Mouse (Mus musculus) heart, postnatal 0 days (tissue): ENCODE data around the gene 1700023F06Rik. TPM values are rescaled to one million over a fixed set of nuclear protein-coding genes. Genes with fewer than 3 reads are reported as not detected.

Source experiments
- ATAC-seq: fragments of 200-750 bp; cut with Nextera tagmentation; 2 replicates; pipeline ENCODE4 v1.8.0; 2017; ENCODE audit warnings: low read depth, moderate number of reproducible peaks, moderate library complexity; ENCODE audit not compliant: insufficient read depth
- DNase-seq: peaks from one replicate; pipeline ENCODE4 v3.0.0-alpha.2; 2016; ENCODE audit warnings: low spot score
- H3K27ac ChIP-seq: fragments of 300-500 bp; sonication (generic); 2 replicates; pipeline ENCODE4 v1.5.1; 2014; ENCODE audit warnings: low read depth, mild to moderate bottlenecking
- H3K27me3 ChIP-seq: fragments of 300-500 bp; sonication (generic); 2 replicates; pipeline ENCODE4 v1.6.1; 2014; ENCODE audit warnings: low read length, mixed read lengths; ENCODE audit not compliant: control insufficient read depth, insufficient read depth
- H3K36me3 ChIP-seq: fragments of 300-500 bp; sonication (generic); replicated peaks from 2 replicates; pipeline ENCODE4 v1.6.1; 2014; ENCODE audit warnings: low read length, mixed read lengths; ENCODE audit not compliant: control insufficient read depth, insufficient read depth
- H3K4me1 ChIP-seq: fragments of 300-500 bp; sonication (generic); 2 replicates; pipeline ENCODE4 v1.6.1; 2014; ENCODE audit warnings: antibody characterized with exemption; ENCODE audit not compliant: control insufficient read depth, insufficient read depth
- H3K4me2 ChIP-seq: fragments of 300-500 bp; sonication (generic); 2 replicates; pipeline ENCODE4 v1.6.1; 2014; ENCODE audit warnings: low read depth, mild to moderate bottlenecking, low read length, moderate library complexity
- H3K4me3 ChIP-seq: fragments of 300-500 bp; sonication (generic); 2 replicates; pipeline ENCODE4 v1.5.1; 2014; ENCODE audit warnings: low read depth, low read length
- H3K9ac ChIP-seq: fragments of 300-500 bp; sonication (generic); replicated peaks from 2 replicates; pipeline ENCODE4 v1.6.1; 2014; ENCODE audit warnings: low read depth, low read length, mixed read lengths
- H3K9me3 ChIP-seq: fragments of 300-500 bp; sonication (generic); replicated peaks from 2 replicates; pipeline ENCODE4 v1.6.1; 2016; ENCODE audit warnings: low read length; ENCODE audit not compliant: control insufficient read depth
- CTCF ChIP-seq: IDR thresholded peaks from 2 replicates; pipeline ENCODE4 v1.5.1; 2016; ENCODE audit warnings: antibody characterized with exemption, control low read depth, low read depth
- EP300 ChIP-seq: IDR thresholded peaks from 2 replicates; pipeline ENCODE4 v1.6.1; 2016; ENCODE audit warnings: antibody characterized with exemption, low read depth
- WGBS: fragments of 180-500 bp; shearing (Covaris S2); extraction: QIAGEN DNeasy Blood & Tissue Kit; methylation state at CpG from one replicate; pipeline ENCODE4 v1.1.7; 2014; 5-methylcytosine and 5-hydroxymethylcytosine counted together
- polyA plus RNA-seq: library from polyadenylated mRNA; unstranded; fragments of >200 nt; fragmentation: Nextera tagmentation; extraction: Ambion mirVana; gene quantifications from 2 replicates; pipeline ENCODE4 v1.2.1, GENCODE M21; 2015
- total RNA-seq: library from RNA; depleted of rRNA; stranded (reverse); fragments of >200 nt; gene quantifications from 2 replicates; pipeline ENCODE4 v1.2.3, GENCODE M21; 2014; ENCODE audit warnings: low replicate concordance

Gene 1700023F06Rik
- total and polyA plus RNA-seq, 2 experiments from 2014 or later = not detected

DNA sequence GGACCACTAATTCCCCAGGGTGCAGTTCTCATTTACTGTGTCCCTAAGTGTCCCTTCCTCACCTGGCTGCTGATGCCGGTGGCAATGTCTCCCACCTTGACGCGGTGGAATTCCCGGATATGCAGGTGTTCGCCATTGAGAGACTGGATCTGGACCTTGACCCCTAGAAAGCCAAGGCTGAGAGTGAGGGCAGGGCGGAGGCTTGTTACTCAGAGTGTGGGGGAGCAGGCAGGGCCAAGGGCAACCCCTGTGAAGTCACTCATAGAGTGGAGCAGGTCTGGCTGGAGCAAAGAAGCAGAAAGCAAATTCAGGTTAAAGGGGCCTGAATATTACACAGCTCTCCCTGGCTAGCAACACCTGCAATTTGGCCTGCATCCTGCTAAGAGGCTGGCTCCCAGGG, 13.1 kb upstream of the 1700023F06Rik start:
- H3K4me3 ChIP-seq = no peak overlapping the region
- peaks cover 47% of the 10 kb centered on the region for H3K36me3 ChIP-seq
- no peaks in the 10 kb centered on the region for H3K27me3 ChIP-seq
- H3K9ac ChIP-seq = no peak overlapping the region
- DNase-seq (no peak), ATAC-seq (no peak)
- H3K27ac ChIP-seq = no peak overlapping the region
- 86% methylated on average over 6 of the region's 6 CpGs for WGBS
- no peaks in the 10 kb centered on the region for H3K9me3 ChIP-seq
- peaks cover 3% of the 10 kb centered on the region; the same call in 1 of the 2 replicates for H3K4me1 ChIP-seq
- no peak overlapping the region for H3K4me2 ChIP-seq
- no peak for TF ChIP-seq EP300
- TF ChIP-seq CTCF = no peak

DNA sequence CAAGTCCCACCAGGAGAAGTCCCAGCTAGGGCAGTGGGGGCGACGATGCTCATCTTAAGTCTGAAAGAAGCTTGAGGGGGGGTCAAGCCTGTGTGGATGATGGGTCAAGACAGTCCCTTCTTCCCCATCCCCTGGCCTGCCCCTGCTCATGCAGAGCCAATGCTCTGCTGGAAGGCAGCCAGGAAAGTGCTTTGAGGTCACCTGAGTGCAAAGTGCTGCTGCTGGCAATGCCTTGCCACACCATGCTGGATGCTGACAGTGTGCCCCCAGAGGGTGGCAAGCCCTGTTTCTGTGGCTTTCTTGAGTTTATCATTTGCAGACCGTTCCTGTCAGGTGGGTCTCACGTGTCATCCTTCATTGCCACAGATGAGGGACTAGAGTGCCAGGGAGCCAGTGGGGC, 11.6 kb upstream of the 1700023F06Rik start:
- no peak overlapping the region for H3K4me3 ChIP-seq
- peaks cover 3% of the 10 kb centered on the region; the same call in 1 of the 2 replicates for H3K4me1 ChIP-seq
- H3K4me2 ChIP-seq = no peak overlapping the region
- no peaks in the 10 kb centered on the region for H3K9me3 ChIP-seq
- no peaks in the 10 kb centered on the region for H3K27me3 ChIP-seq
- H3K36me3 ChIP-seq = peaks cover 33% of the 10 kb centered on the region
- no peak overlapping the region for H3K27ac ChIP-seq
- ATAC-seq (no peak), DNase-seq (no peak)
- WGBS = 72% methylated on average over 4 of the region's 4 CpGs
- no peak for TF ChIP-seq CTCF
- TF ChIP-seq EP300 = no peak
- H3K9ac ChIP-seq = no peak overlapping the region

DNA sequence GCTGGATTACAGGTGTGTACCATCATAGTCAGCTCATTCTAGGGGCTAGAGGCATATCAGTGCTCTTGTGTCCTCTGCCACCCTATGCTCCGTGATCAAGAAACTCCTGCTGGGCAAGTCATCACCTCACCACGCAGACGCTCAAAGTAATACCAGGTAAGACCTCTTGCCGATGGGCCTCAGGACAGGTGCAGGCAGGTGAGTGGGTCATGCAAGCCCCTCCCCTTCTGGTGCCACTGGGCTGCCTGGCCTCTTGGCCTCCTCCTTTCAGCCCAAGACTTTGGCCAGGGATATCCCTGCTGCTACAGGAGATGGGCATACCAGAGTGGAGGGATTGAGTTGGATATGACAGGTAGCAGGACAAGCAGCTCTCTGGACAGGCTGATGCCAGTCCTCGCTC, 10.9 kb upstream of the 1700023F06Rik start:
- Histone ChIP-seq H3K9ac (no peak overlapping the region), H3K4me1 (peaks cover 3% of the 10 kb centered on the region; the same call in 1 of the 2 replicates), H3K36me3 (peaks cover 27% of the 10 kb centered on the region), H3K4me2 (no peak overlapping the region), H3K9me3 (no peaks in the 10 kb centered on the region), H3K27ac (no peak overlapping the region), H3K4me3 (no peak overlapping the region), H3K27me3 (no peaks in the 10 kb centered on the region)
- 95% methylated on average over 5 of the region's 5 CpGs for WGBS
- ATAC-seq = no peak
- no peak for DNase-seq
- no peak for TF ChIP-seq CTCF
- TF ChIP-seq EP300 = no peak

DNA sequence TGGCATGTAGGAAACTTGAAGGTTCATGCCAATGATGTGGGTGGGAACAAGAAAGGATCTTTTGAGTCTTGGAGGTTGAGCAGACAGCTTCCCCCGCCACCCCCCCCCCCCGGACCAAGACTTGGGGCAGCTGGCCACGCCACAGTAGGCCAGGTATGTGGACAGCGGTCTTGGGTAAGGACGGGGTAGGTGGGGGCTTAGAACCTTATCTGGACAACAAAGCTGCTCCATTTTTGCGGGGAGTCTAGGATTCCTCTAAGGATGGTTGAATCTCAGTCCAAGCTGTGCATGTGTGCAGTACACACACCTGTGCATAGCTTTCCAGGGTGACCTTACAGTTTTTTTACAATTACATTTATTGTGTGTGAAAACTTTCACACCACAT, 10.2 kb upstream of the 1700023F06Rik start:
- ATAC-seq = no peak
- 28% methylated on average over 6 of the region's 6 CpGs for WGBS

DNA sequence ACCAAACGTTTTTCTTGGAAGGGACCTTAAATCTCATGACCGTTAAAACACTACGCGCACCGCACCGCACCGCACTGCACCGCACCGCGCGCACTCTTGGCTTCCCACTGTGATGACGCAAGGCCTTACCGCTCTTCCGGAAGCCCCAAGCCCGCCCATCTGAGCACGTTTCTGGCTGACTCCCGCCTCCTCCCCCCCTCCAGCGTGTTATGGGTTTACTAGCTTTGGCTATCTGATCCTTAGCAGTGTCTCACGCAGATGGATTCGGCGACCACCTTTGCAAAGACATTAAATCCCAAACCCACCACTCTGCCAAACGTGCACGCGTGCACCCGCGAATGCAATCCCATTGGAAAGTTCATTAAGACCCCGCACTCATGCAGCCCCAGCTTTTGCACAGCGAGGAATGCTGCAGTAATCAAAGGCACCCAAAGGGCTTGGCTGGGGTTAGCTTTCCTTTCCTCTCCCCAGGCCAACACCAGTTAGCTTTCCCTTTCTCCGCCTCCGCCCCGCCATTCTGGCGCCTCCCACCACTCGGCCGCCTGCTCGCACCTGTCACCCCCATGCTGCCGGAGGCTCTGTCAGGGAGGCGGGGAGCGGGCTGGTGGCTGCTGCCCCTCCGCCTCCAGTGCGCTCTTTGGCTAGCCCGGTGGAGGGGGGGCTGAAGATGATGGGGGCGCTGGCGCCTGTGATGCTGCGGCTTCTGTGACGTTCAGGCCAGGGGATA, 9.6 kb upstream of the 1700023F06Rik start, which contains the start of gene Spata32:
TSS of gene Spata32 (minus strand) at position 643 of the 727 bp plus-strand sequence.
- under 1% methylated on average over 45 of the region's 45 CpGs for whole genome bisulfite sequencing
- TF ChIP-seq EP300 (no peak), CTCF (no peak)
- ATAC-seq (peak; percentile 61), DNase-seq (peak; percentile 31)
- Histone ChIP-seq H3K4me2 (peak within 1 kb of the TSS; percentile 81), H3K4me3 (peak within 1 kb of the TSS; percentile 48), H3K9me3 (peaks cover 6% of the 10 kb centered on the region; the same call in 1 of the 2 replicates), H3K27ac (no peak within 1 kb of the TSS), H3K36me3 (peaks cover 17% of the 10 kb centered on the region), H3K9ac (peak within 1 kb of the TSS; percentile 39), H3K4me1 (peaks cover 3% of the 10 kb centered on the region; the same call in 1 of the 2 replicates), H3K27me3 (no peaks in the 10 kb centered on the region)

More for the DNA sequence above, 10.2 kb upstream of the 1700023F06Rik start:
- Histone ChIP-seq H3K4me3 (peak overlapping the region; percentile 48), H3K36me3 (peaks cover 19% of the 10 kb centered on the region), H3K9me3 (peaks cover 6% of the 10 kb centered on the region; the same call in 1 of the 2 replicates), H3K9ac (peak overlapping the region; percentile 39), H3K4me2 (peak overlapping the region; percentile 81), H3K27ac (no peak overlapping the region), H3K4me1 (peaks cover 3% of the 10 kb centered on the region; the same call in 1 of the 2 replicates), H3K27me3 (no peaks in the 10 kb centered on the region)
- TF ChIP-seq EP300 (no peak), CTCF (no peak)
- DNase-seq = no peak
